Mouse (Mus musculus): Measurements from ENCODE around the gene Dll4. TPM values are rescaled to one million over a fixed set of nuclear protein-coding genes. Genes with fewer than 3 reads are reported as not detected.
A peak's percentile ranks its signal among the peaks of the same experiment; 100 is the strongest.

Gene Dll4
- polyA plus RNA-seq, 1 experiment from 2014 or later = 2.8 TPM

DNA sequence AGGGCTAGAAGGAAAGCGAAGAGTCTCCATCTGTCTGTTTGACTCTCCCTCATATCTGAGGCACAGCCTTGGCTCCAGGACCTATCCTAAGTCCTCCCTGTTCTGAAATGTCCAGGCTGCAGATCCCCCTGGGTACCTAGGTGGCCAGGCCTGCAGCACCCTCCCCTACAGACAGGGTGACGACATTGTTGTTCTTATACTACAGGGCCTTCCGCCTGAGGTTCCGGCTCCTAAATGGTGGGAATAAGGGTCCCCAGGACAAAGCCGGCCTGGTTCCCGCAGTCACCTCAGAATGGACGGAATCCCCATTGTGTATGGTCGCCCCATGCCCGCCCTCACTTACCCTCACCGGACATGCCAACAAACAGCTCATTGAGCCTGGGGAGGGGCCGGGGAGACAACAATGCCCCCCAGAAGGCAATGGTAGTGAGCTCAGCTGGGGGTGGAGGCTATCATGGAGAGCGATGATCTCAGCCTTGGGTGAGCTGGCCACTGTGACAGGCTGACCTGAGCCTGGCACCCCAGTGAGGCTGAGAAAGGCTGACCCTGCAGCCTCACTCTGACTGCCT is 10.8 kb upstream of the Dll4 start:
- DNase-seq (ENCODE audit: low spot score) (no peak), ATAC-seq (replicated peaks; ENCODE audit: low FRiP score) (no peak)
- Histone ChIP-seq H3K27me3 (ENCODE audit: control insufficient read depth, insufficient read depth, low read length) (peaks cover 32% of the 10 kb centered on the region), H3K4me1 (replicated peaks; ENCODE audit: control insufficient read depth, insufficient read depth, low read length) (peaks cover 4% of the 10 kb centered on the region; the same call in 1 of the 2 replicates), H3K9me3 (ENCODE audit: control insufficient read depth, low read length) (no peaks in the 10 kb centered on the region; the same call in 1 of the 2 replicates), H3K4me3 (ENCODE audit: low read depth, low read length) (no peak overlapping the region), H3K9ac (ENCODE audit: low read length) (no peak overlapping the region), H3K4me2 (ENCODE audit: low read depth, low read length, severe bottlenecking) (no peak overlapping the region), H3K36me3 (ENCODE audit: control insufficient read depth, insufficient read depth, low read length) (no peaks in the 10 kb centered on the region), H3K27ac (ENCODE audit: low read depth, low read length) (no peak overlapping the region)
- WGBS = 54% methylated on average over 12 of the region's 12 CpGs

DNA sequence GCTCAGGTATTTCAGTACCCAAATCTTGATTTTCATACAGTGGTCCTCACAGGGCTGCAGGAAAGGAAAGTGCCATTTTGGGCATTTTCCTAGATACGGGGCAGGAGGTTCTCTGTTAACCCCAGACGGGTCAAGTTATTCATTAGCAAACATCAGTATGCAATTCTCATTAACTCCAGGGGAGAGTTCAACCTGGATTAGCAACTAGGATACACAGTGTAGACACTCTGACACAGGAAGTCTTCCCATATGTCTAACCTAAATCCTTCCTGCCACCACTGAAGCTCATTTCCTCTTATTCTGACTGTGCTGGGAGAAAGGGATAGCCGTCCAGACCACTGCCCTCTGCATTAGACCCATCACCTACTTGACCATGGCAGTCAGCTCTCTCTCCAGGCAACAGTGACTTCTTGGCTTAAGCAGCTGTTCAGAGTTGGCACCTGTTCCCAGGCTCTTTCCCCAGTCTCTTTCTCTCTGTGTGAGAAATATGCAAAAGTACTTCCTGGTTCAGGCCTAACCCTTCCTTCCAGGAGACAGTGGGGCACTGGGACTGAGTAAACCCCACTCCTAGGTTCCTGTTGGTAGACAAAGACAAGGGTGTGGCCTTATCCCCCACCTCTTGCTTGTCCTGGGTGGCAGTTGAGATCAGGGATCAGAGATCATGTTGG is 7.4 kb upstream of the Dll4 start:
- Histone ChIP-seq H3K27ac (ENCODE audit: low read depth, low read length) (no peak overlapping the region), H3K9ac (ENCODE audit: low read length) (no peak overlapping the region), H3K4me3 (ENCODE audit: low read depth, low read length) (no peak overlapping the region), H3K36me3 (ENCODE audit: control insufficient read depth, insufficient read depth, low read length) (no peaks in the 10 kb centered on the region), H3K4me1 (replicated peaks; ENCODE audit: control insufficient read depth, insufficient read depth, low read length) (peaks cover 15% of the 10 kb centered on the region), H3K27me3 (ENCODE audit: control insufficient read depth, insufficient read depth, low read length) (peaks cover 60% of the 10 kb centered on the region), H3K9me3 (ENCODE audit: control insufficient read depth, low read length) (no peaks in the 10 kb centered on the region; the same call in 1 of the 2 replicates), H3K4me2 (ENCODE audit: low read depth, low read length, severe bottlenecking) (no peak overlapping the region)
- WGBS = 68% methylated on average over 3 of the region's 3 CpGs
- ATAC-seq (replicated peaks; ENCODE audit: low FRiP score) (no peak), DNase-seq (ENCODE audit: low spot score) (no peak)

DNA sequence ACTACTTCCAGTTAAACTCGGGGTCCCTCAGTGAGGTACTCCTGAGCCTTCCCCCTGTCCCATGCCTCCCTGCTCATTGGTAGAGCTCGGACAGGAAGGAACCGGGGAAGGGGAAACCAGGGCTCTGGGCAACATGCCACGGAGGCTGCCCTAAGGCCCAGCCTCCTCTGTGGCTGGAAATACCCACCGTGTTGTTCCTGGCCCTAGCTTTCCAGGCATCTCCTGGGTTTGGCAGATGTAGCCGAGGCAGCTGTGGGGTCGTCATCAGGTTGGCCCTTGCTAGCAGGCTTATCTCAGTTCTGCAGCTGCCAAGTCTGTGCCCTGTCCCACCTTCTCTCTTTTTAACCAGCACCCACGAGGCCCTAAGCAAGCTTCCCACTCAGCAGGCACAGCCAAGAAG is 5.0 kb upstream of the Dll4 start:
- H3K36me3 ChIP-seq (ENCODE audit: control insufficient read depth, insufficient read depth, low read length) = no peaks in the 10 kb centered on the region
- WGBS = 84% methylated on average over 8 of the region's 8 CpGs
- DNase-seq (ENCODE audit: low spot score) = no peak
- no peaks in the 10 kb centered on the region; the same call in 1 of the 2 replicates for H3K9me3 ChIP-seq (ENCODE audit: control insufficient read depth, low read length)
- ATAC-seq (replicated peaks; ENCODE audit: low FRiP score) = no peak
- no peak overlapping the region for H3K4me2 ChIP-seq (ENCODE audit: low read depth, low read length, severe bottlenecking)
- H3K27ac ChIP-seq (ENCODE audit: low read depth, low read length) = no peak overlapping the region
- H3K4me3 ChIP-seq (ENCODE audit: low read depth, low read length) = no peak overlapping the region
- H3K9ac ChIP-seq (ENCODE audit: low read length) = no peak overlapping the region
- H3K27me3 ChIP-seq (ENCODE audit: control insufficient read depth, insufficient read depth, low read length) = peaks cover 80% of the 10 kb centered on the region
- H3K4me1 ChIP-seq (replicated peaks; ENCODE audit: control insufficient read depth, insufficient read depth, low read length) = peaks cover 25% of the 10 kb centered on the region

DNA sequence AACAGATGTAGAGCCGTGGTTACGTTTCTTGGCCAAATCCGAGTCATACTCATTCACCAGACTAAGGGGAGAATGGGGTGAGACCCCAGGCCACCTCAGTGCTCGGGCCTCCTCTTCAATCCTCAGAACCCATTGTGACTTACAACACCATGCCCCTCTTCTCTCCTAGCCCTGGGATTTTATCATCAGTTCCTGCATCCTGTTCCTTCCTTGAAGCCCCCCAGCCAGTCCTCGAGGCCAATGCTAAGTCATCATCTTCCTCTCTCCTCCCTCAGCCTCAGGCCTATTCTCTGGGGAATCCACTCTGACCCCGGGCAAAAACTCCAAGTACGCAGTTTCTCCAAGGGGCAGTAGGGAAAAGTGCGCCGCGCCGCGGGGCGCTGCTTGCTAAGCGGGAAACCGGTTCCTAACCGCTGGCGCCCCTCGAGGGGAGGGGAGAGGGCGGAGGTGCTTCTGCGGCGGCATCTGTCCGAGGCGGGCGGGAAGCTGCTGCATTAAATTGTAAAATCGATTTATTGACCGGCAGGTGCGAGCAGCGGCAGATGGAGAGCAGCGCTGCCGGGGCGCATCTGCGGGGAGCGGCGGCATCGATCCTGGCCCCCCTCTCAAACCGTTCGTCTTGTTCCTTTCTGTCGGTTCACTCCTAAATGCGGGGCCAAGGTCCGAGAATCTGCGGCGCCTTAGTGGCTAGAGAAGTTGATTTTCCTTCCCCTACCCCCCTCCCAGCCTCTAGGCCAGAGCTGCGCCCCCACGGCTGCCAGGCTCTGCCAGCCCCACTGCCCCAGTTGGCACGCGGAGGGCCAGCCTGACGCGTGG is 3.6 kb upstream of the Dll4 start:
- H3K27ac ChIP-seq (ENCODE audit: low read depth, low read length) = peak overlapping the region; percentile 39; the same call in 1 of the 2 replicates

DNA sequence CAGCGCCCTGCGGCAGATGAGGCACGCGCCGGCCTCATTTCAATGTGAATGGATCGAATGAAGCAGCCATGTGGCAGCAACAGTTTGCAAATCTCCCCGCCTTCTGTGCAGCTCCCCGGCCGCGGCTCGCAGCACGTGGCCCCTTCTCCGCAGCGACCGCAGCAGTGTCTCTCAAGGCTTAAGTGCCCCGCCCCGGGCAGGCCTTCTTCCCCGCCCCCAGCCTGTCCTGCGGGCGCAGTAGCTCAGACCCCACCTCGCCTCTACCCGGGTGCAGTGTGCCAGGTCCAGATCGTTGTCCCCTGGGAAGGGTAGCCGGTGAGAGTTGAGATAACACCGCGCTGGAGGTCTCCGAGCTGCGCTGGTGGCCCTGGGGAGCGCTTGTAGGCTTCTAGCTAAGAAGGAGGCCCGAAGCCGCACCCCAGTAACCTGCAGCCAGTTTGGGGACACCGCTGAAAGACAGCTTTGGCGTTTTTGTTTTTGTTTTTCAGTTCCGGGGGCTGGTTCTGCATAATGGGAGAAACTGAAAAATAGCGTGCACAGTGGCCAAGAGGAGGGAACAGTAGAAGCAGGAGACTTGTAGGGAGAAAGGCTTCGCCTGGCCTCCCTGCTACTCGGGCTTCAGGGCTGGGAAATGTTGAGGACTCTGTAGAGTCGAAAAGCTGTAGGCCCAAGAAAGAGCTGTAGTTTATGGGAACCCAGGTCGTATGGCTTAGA is 2.8 kb upstream of the Dll4 start:
- no peaks in the 10 kb centered on the region for H3K36me3 ChIP-seq (ENCODE audit: control insufficient read depth, insufficient read depth, low read length)
- peaks cover 94% of the 10 kb centered on the region for H3K27me3 ChIP-seq (ENCODE audit: control insufficient read depth, insufficient read depth, low read length)
- H3K4me2 ChIP-seq (ENCODE audit: low read depth, low read length, severe bottlenecking) = peak overlapping the region; percentile 49
- no peak overlapping the region; the same call in 1 of the 2 replicates for H3K9ac ChIP-seq (ENCODE audit: low read length)
- peaks cover 39% of the 10 kb centered on the region for H3K4me1 ChIP-seq (replicated peaks; ENCODE audit: control insufficient read depth, insufficient read depth, low read length)
- H3K27ac ChIP-seq (ENCODE audit: low read depth, low read length) = 0 out of 2 replicates have a peak overlapping the region, but pooled peaks have one; percentile 39
- DNase-seq (ENCODE audit: low spot score) (peak; percentile 88), ATAC-seq (replicated peaks; ENCODE audit: low FRiP score) (peak; percentile 80)
- 1% methylated on average over 39 of the region's 39 CpGs for WGBS
- H3K4me3 ChIP-seq (ENCODE audit: low read depth, low read length) = peak overlapping the region; percentile 27
- H3K9me3 ChIP-seq (ENCODE audit: control insufficient read depth, low read length) = no peaks in the 10 kb centered on the region

More for the DNA sequence above, 3.6 kb upstream of the Dll4 start:
- peak; percentile 72 for DNase-seq (ENCODE audit: low spot score)
- under 1% methylated on average over 48 of the region's 48 CpGs for WGBS
- peak overlapping the region; percentile 12; the same call in 1 of the 2 replicates for H3K9ac ChIP-seq (ENCODE audit: low read length)
- H3K9me3 ChIP-seq (ENCODE audit: control insufficient read depth, low read length) = no peaks in the 10 kb centered on the region
- peak overlapping the region; percentile 49 for H3K4me2 ChIP-seq (ENCODE audit: low read depth, low read length, severe bottlenecking)
- H3K36me3 ChIP-seq (ENCODE audit: control insufficient read depth, insufficient read depth, low read length) = no peaks in the 10 kb centered on the region
- H3K4me1 ChIP-seq (replicated peaks; ENCODE audit: control insufficient read depth, insufficient read depth, low read length) = peaks cover 36% of the 10 kb centered on the region
- H3K4me3 ChIP-seq (ENCODE audit: low read depth, low read length) = peak overlapping the region; percentile 27
- peaks cover 90% of the 10 kb centered on the region for H3K27me3 ChIP-seq (ENCODE audit: control insufficient read depth, insufficient read depth, low read length)
- no peak; the same call in 1 of the 2 replicates for ATAC-seq (replicated peaks; ENCODE audit: low FRiP score)

DNA sequence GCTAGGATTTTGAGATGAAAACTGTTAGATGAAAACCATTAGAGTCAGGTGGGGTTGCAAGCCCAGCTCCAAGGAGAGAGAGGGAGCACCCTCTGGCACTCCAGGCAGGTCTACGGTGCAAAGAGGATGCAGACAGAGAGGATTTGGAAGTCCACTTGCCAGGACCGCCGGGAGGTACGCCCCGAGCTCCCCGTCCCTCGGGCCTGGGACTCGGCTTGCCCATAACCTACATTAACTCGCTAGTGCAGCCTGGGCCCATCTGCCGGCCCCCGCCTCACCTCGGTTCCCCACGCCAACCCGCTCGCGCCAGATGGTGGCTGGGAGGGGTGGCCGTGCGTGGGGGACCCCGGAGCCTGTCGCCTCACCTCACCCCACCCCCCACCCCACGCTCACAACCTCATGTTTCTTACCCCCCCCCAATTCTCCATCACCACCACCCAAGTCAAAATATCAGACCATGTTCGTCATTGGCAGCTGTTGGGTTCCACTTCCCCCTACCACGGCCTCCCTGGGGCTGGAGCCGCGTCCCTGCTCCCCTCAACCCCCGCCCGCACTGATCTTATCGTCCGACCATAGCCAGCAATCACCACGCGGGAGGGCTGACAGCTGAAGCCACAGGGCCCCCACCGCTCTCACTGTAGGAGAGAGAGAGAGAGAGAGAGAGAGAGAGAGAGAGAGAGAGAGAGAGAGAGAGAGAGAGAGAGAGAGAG is 1.6 kb upstream of the Dll4 start:
- DNase-seq (ENCODE audit: low spot score) (no peak), ATAC-seq (replicated peaks; ENCODE audit: low FRiP score) (no peak)
- Histone ChIP-seq H3K27ac (ENCODE audit: low read depth, low read length) (no peak overlapping the region), H3K4me3 (ENCODE audit: low read depth, low read length) (no peak overlapping the region), H3K27me3 (ENCODE audit: control insufficient read depth, insufficient read depth, low read length) (peaks cover 97% of the 10 kb centered on the region), H3K36me3 (ENCODE audit: control insufficient read depth, insufficient read depth, low read length) (no peaks in the 10 kb centered on the region), H3K4me2 (ENCODE audit: low read depth, low read length, severe bottlenecking) (peak overlapping the region; percentile 5; the same call in 1 of the 2 replicates), H3K9me3 (ENCODE audit: control insufficient read depth, low read length) (no peaks in the 10 kb centered on the region), H3K4me1 (replicated peaks; ENCODE audit: control insufficient read depth, insufficient read depth, low read length) (peaks cover 39% of the 10 kb centered on the region), H3K9ac (ENCODE audit: low read length) (no peak overlapping the region)
- WGBS = 1% methylated on average over 31 of the region's 32 CpGs

DNA sequence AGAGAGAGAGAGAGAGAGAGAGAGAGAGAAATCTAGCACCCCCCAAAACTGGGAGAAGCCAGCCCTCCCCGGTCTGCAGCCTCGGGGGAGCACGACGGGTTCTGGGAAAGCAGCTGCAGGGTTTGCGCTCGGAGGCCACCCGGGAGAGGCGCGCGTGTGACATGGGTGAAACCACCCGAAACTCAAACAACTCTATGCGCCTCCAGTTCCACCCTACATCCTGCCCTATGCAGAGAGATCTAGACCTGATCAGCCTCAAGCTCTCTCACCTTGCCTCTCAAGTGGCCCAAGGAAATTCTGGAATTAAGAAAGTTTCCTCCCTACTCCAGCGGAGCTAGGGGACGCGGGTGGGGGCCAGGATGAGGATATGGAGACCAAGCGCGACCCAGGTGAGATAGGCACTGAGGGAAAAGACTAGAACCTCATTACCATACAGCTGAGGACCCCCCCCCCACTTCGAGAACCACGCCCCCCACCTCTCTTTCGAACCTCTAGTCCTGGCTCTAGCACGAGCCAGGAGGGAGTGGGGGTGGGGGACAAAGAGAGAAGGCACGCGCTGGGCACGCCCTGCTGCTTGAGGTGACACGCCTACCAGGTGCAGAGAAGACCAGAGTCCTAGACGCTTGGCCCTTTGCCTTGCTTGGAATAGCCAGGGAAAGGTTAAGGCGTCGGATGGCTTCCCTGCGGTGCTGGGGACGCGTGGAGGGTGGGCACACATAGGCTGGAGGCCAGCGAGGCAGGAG is 837 bp upstream of the Dll4 start:
- Histone ChIP-seq H3K4me1 (replicated peaks; ENCODE audit: control insufficient read depth, insufficient read depth, low read length) (peaks cover 40% of the 10 kb centered on the region), H3K9me3 (ENCODE audit: control insufficient read depth, low read length) (no peaks in the 10 kb centered on the region), H3K27ac (ENCODE audit: low read depth, low read length) (no peak overlapping the region), H3K9ac (ENCODE audit: low read length) (no peak overlapping the region), H3K36me3 (ENCODE audit: control insufficient read depth, insufficient read depth, low read length) (no peaks in the 10 kb centered on the region), H3K27me3 (ENCODE audit: control insufficient read depth, insufficient read depth, low read length) (peaks cover 96% of the 10 kb centered on the region), H3K4me2 (ENCODE audit: low read depth, low read length, severe bottlenecking) (peak overlapping the region; percentile 60), H3K4me3 (ENCODE audit: low read depth, low read length) (peak overlapping the region; percentile 34; the same call in 1 of the 2 replicates)
- peak; percentile 10; the same call in 1 of the 2 replicates for ATAC-seq (replicated peaks; ENCODE audit: low FRiP score)
- WGBS = under 1% methylated on average over 32 of the region's 32 CpGs
- no peak for DNase-seq (ENCODE audit: low spot score)

Data from forebrain, embryonic 11.5 days (tissue).